Mouse (Mus musculus) spleen, adult 2 months (tissue): Measurements from ENCODE around the gene 1700015G11Rik.

ENCODE experiments used
- CTCF ChIP-seq: fragments of 200-500 bp; IDR thresholded peaks from 2 replicates; pipeline ENCODE4 v1.5.1; 2011; ENCODE audit warnings: mild to moderate bottlenecking, inconsistent platforms; ENCODE audit not compliant: insufficient read depth, insufficient read length, insufficient replicate concordance; ENCODE audit errors: extremely low read depth
- POLR2A ChIP-seq: fragments of 200-500 bp; IDR thresholded peaks from 2 replicates; pipeline ENCODE4 v1.6.1; 2011; ENCODE audit warnings: low read depth, low read length, inconsistent platforms

GRCm38 (mm10) chr7:52005511-52006295 lies 9.8 kb downstream of the 1700015G11Rik start, which contains the start of gene Svip:
- no peak for TF ChIP-seq CTCF
- TF ChIP-seq POLR2A: no peak
